Mouse (Mus musculus) bone marrow, adult 2 months (tissue): Measurements from ENCODE around the gene Gigyf2.

Experiments used
- CTCF ChIP-seq: fragments of 200-500 bp; IDR thresholded peaks from 2 replicates; pipeline ENCODE4 v1.5.1; 2011; ENCODE audit warnings: low read length, control low read depth; ENCODE audit not compliant: control insufficient read depth, insufficient read depth
- POLR2A ChIP-seq: fragments of 200-500 bp; IDR thresholded peaks from 2 replicates; pipeline ENCODE4 v1.6.1; 2011; ENCODE audit warnings: low read depth, mild to moderate bottlenecking, control low read depth, low read length, borderline replicate concordance; ENCODE audit not compliant: control insufficient read depth

DNA sequence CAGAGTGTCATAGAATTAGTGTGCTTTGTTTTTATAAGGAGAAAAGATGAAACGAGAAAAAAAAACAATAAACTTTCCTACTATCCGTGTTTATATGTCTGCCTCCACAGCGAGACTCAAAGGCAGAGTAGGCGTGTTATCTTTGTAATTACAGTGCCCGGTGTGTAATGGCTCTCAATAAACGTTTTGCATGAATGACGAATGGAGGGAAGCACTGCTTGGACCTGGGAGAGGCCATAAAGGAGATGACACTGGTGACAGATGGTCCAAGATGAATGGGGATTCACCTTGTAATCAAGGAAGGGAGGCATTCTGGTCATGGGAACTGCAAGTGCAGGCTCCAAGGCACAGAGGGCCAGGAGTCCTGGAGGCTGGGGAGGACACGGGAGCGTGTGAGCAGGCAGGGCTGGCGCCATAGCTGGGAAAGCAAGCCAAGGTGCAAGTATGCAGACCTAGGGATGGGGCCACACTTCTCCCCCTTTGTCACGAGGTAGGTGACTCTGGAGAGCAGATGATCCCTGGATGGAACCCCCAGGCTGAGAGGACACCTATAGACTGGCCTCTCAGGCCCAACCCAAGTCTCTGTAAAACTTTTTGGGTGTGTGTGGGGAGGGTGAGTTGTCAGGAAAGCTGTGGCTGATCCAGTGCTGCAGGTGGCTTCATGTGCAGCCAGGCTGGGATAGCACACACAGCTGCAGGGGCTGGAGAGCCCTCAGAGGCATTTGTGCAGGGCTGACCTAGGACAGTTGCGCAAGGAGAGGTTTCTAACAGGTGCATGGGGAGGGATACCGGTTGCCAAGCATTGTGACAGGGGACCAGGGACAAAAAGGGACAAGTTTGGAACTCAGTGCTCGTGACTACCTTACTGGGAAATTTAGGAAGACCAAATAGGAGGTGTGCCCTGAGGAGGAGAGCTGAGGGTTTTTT is 26.2 kb upstream of the Gigyf2 start:
- TF ChIP-seq CTCF (no peak), POLR2A (no peak)
